Comparison of ENCODE assay signal across 8 mouse cellular contexts in genomic region chr4:8084954-8085639, GRCm38 (mm10).
DNase-seq lines count a peak whose midpoint lies in the region; ATAC-seq and TF ChIP-seq lines count a peak whose summit lies in the region.

No protein-coding gene starts in this region.

- H3K9ac ChIP-seq in embryonic facial prominence, embryonic 13.5 days = no peak overlapping the region
- no peak overlapping the region for H3K9ac ChIP-seq in limb, embryonic 12.5 days (replicated peaks)

- H3ac ChIP-seq in myocyte (ENCODE audit: control insufficient read depth, insufficient read length) = no peak overlapping the region

- H3K4me3 ChIP-seq in embryonic facial prominence, embryonic 13.5 days = no peak overlapping the region
- H3K4me3 ChIP-seq in heart, embryonic 10.5 days = no peak overlapping the region
- no peak overlapping the region for H3K4me3 ChIP-seq in limb, embryonic 12.5 days (replicated peaks)
- H3K4me3 ChIP-seq in myocyte = no peak overlapping the region

- H3K27me3 ChIP-seq in embryonic facial prominence, embryonic 13.5 days = no peaks in the 10 kb centered on the region; the same call in 1 of the 2 replicates
- H3K27me3 ChIP-seq in heart, embryonic 10.5 days (ENCODE audit: insufficient read depth, poor library complexity, severe bottlenecking) = no peaks in the 10 kb centered on the region
- H3K27me3 ChIP-seq in limb, embryonic 12.5 days = no peaks in the 10 kb centered on the region
- no peaks in the 10 kb centered on the region for H3K27me3 ChIP-seq in myocyte (ENCODE audit: control insufficient read depth, insufficient read depth, insufficient read length)

- no peak for TF ChIP-seq POLR2A in myocyte (IDR thresholded peaks at IDR 0.05; ENCODE audit: insufficient read length, low read depth)

- H3K4me2 ChIP-seq in embryonic facial prominence, embryonic 13.5 days = peak overlapping the region; percentile 34; the same call in 1 of the 2 replicates
- H3K4me2 ChIP-seq in limb, embryonic 12.5 days = peak overlapping the region; percentile 37
- H3K4me2 ChIP-seq in myocyte (ENCODE audit: low read depth) = peak overlapping the region; percentile 52

- DNase-seq in 416B (ENCODE audit: low read depth) = peak; percentile 94
- peak; percentile 73 to 75 for DNase-seq in adrenal gland, postnatal 36 days
- peak; percentile 90 for DNase-seq in heart, embryonic 10.5 days (ENCODE audit: low spot score)
- peak; percentile 63 for DNase-seq in kidney, adult 9 months
- peak; percentile 27 for DNase-seq in spleen, postnatal 36 days (ENCODE audit: low spot score in 2 of 2)

- no peaks in the 10 kb centered on the region for H3K4me1 ChIP-seq in embryonic facial prominence, embryonic 13.5 days
- no peaks in the 10 kb centered on the region for H3K4me1 ChIP-seq in heart, embryonic 10.5 days
- peaks cover 8% of the 10 kb centered on the region for H3K4me1 ChIP-seq in limb, embryonic 12.5 days (replicated peaks)

- H3K27ac ChIP-seq in embryonic facial prominence, embryonic 13.5 days = no peak overlapping the region
- H3K27ac ChIP-seq in heart, embryonic 10.5 days = no peak overlapping the region
- peak overlapping the region; percentile 29; the same call in 1 of the 2 replicates for H3K27ac ChIP-seq in limb, embryonic 12.5 days

- H3K79me2 ChIP-seq in myocyte (ENCODE audit: control insufficient read depth, insufficient read depth) = no peaks in the 10 kb centered on the region

- no peaks in the 10 kb centered on the region for H3K9me3 ChIP-seq in embryonic facial prominence, embryonic 13.5 days
- no peaks in the 10 kb centered on the region for H3K9me3 ChIP-seq in heart, embryonic 10.5 days
- H3K9me3 ChIP-seq in limb, embryonic 12.5 days = no peaks in the 10 kb centered on the region

- H3K36me3 ChIP-seq in embryonic facial prominence, embryonic 13.5 days = no peaks in the 10 kb centered on the region
- H3K36me3 ChIP-seq in heart, embryonic 10.5 days = no peaks in the 10 kb centered on the region
- no peaks in the 10 kb centered on the region for H3K36me3 ChIP-seq in limb, embryonic 12.5 days
- no peaks in the 10 kb centered on the region for H3K36me3 ChIP-seq in myocyte (ENCODE audit: control insufficient read depth, insufficient read depth)

- ATAC-seq in embryonic facial prominence, embryonic 13.5 days (ENCODE audit: insufficient number of reproducible peaks, insufficient read depth, low FRiP score, low TSS enrichment, low read depth) = peak; percentile 69; the same call in 1 of the 2 replicates
- ATAC-seq in limb, embryonic 12.5 days (ENCODE audit: insufficient number of reproducible peaks, insufficient read depth, low FRiP score, low TSS enrichment, low read depth) = peak; percentile 26

- 24% methylated on average over 16 of the region's 16 CpGs for WGBS in embryonic facial prominence, embryonic 13.5 days
- 28% methylated on average over 16 of the region's 16 CpGs for WGBS in heart, embryonic 10.5 days
- 26% methylated on average over 16 of the region's 16 CpGs for WGBS in limb, embryonic 12.5 days

TF ChIP-seq in myocyte, 11 proteins besides CTCF, POLR2A, EP300 and RAD21:
- TF ChIP-seq E2F4 (IDR thresholded peaks at IDR 0.05; ENCODE audit: insufficient read depth) = no peak
- TF ChIP-seq MAX (IDR thresholded peaks at IDR 0.05; ENCODE audit: low read depth) = no peak
- TF ChIP-seq TCF3 (IDR thresholded peaks at IDR 0.05; ENCODE audit: insufficient read length, low read depth) = no peak
- no peak for TF ChIP-seq CEBPB (IDR thresholded peaks at IDR 0.05; ENCODE audit: insufficient read depth, poor library complexity, severe bottlenecking)
- TF ChIP-seq USF1 (IDR thresholded peaks at IDR 0.05; ENCODE audit: low read depth) = no peak
- no peak for TF ChIP-seq MYOG (IDR thresholded peaks at IDR 0.05; ENCODE audit: control insufficient read depth in 1 of 3, insufficient read depth in 1 of 3, insufficient read length in 2 of 3, low read depth in 2 of 3)
- no peak for TF ChIP-seq SRF (IDR thresholded peaks at IDR 0.05; ENCODE audit: control insufficient read depth, insufficient read length, low read depth)
- TF ChIP-seq TCF12 (IDR thresholded peaks at IDR 0.05; ENCODE audit: insufficient read depth, poor library complexity, severe bottlenecking) = no peak
- TF ChIP-seq POLR2AphosphoS2 (IDR thresholded peaks at IDR 0.05; ENCODE audit: insufficient read length, low read depth) = no peak
- TF ChIP-seq REST (IDR thresholded peaks at IDR 0.05; ENCODE audit: insufficient read depth, insufficient read length) = no peak
- no peak for TF ChIP-seq MYOD1 (IDR thresholded peaks at IDR 0.05; ENCODE audit: control insufficient read depth in 1 of 3, insufficient read length in 2 of 3, low read depth in 2 of 3)

Comparison
In these comparisons a context has a peak if more than half of its experiments do, and no peak if none do; other contexts are left out.
1. DNase-seq: peak in every context shown above with its lines; median percentile 94 in 416B; 90 in heart, embryonic 10.5 days; 74 in adrenal gland, postnatal 36 days; 63 in kidney, adult 9 months; 27 in spleen, postnatal 36 days.